Mouse (Mus musculus) lung, embryonic 14.5 days (tissue): ENCODE measurements around the gene Sesn2. TPM values are rescaled to one million over a fixed set of nuclear protein-coding genes. Genes with fewer than 3 reads are reported as not detected.

Experiments used
- ATAC-seq: fragments of 200-750 bp; cut with Nextera tagmentation; 2 replicates; pipeline ENCODE4 v1.8.0; 2017; ENCODE audit warnings: mild to moderate bottlenecking, moderate TSS enrichment, moderate library complexity; ENCODE audit not compliant: insufficient read depth
- DNase-seq: peaks from one replicate; pipeline ENCODE4 v3.0.0-alpha.2; 2015
- H3K27ac ChIP-seq: fragments of 300-500 bp; sonication (generic); 2 replicates; pipeline ENCODE4 v1.5.1; 2014; ENCODE audit warnings: low read depth, mild to moderate bottlenecking, moderate library complexity
- H3K27me3 ChIP-seq: fragments of 300-500 bp; sonication (generic); 2 replicates; pipeline ENCODE4 v1.6.1; 2014; ENCODE audit warnings: low read length, control low read depth; ENCODE audit not compliant: insufficient read depth
- H3K36me3 ChIP-seq: fragments of 300-500 bp; sonication (generic); 2 replicates; pipeline ENCODE4 v1.6.1; 2014; ENCODE audit warnings: control low read depth; ENCODE audit not compliant: insufficient read depth
- H3K4me1 ChIP-seq: fragments of 300-500 bp; sonication (generic); 2 replicates; pipeline ENCODE4 v1.6.1; 2014; ENCODE audit warnings: antibody characterized with exemption, control low read depth; ENCODE audit not compliant: insufficient read depth
- H3K4me2 ChIP-seq: fragments of 300-500 bp; sonication (generic); 2 replicates; pipeline ENCODE4 v1.6.1; 2014; ENCODE audit warnings: mild to moderate bottlenecking
- H3K4me3 ChIP-seq: fragments of 300-500 bp; sonication (generic); 2 replicates; pipeline ENCODE4 v1.5.1; 2014; ENCODE audit warnings: low read depth, low read length
- H3K9ac ChIP-seq: fragments of 300-500 bp; sonication (generic); 2 replicates; pipeline ENCODE4 v1.6.1; 2014
- H3K9me3 ChIP-seq: fragments of 300-500 bp; sonication (generic); 2 replicates; pipeline ENCODE4 v1.6.1; 2016; ENCODE audit warnings: low read depth, low read length, control low read depth
- CTCF ChIP-seq: IDR thresholded peaks from 2 replicates; pipeline ENCODE4 v1.5.1; 2016; ENCODE audit warnings: antibody characterized with exemption, low read depth
- WGBS: fragments of 180-500 bp; shearing (Covaris S2); extraction: QIAGEN DNeasy Blood & Tissue Kit; methylation state at CpG from one replicate; pipeline ENCODE4 v1.1.7; 2014; 5-methylcytosine and 5-hydroxymethylcytosine counted together
- polyA plus RNA-seq: library from polyadenylated mRNA; unstranded; fragments of >200 nt; fragmentation: Nextera tagmentation; extraction: Ambion mirVana; gene quantifications from 2 replicates; pipeline ENCODE4 v1.2.1, GENCODE M21; 2014

Gene Sesn2
- polyA plus RNA-seq, 1 experiment from 2014 or later, result 8.6 TPM

GRCm38 (mm10) chr4:132535406-132536121, 25.3 kb upstream of the Sesn2 start, which contains the start of gene Dnajc8:
TSS of gene Dnajc8 (plus strand) at chr4:132535550.
- Histone ChIP-seq H3K4me2 (peak within 1 kb of the TSS; percentile 71), H3K4me3 (peak within 1 kb of the TSS; percentile 100), H3K27ac (peak within 1 kb of the TSS; percentile 84), H3K36me3 (peaks cover 35% of the 10 kb centered on the region), H3K9ac (peak within 1 kb of the TSS; percentile 94), H3K27me3 (no peaks in the 10 kb centered on the region), H3K9me3 (no peaks in the 10 kb centered on the region), H3K4me1 (peaks cover 20% of the 10 kb centered on the region)
- peak; percentile 76 for ATAC-seq
- TF ChIP-seq CTCF, result no peak
- DNase-seq, result peak; percentile 98
- WGBS, result under 1% methylated on average over 60 of the region's 60 CpGs

GRCm38 (mm10) chr4:132532981-132533916, 22.9 kb upstream of the Sesn2 start, which contains the start of gene Atpif1:
TSS of gene Atpif1 (minus strand) at chr4:132533659.
- peaks cover 27% of the 10 kb centered on the region for H3K36me3 ChIP-seq
- DNase-seq, result peak; percentile 97
- H3K4me1 ChIP-seq, result peaks cover 20% of the 10 kb centered on the region
- TF ChIP-seq CTCF, result 0 out of 2 replicates have a peak, but pooled peaks have one; percentile 12
- peak within 1 kb of the TSS; percentile 94 for H3K9ac ChIP-seq
- H3K4me3 ChIP-seq, result peak within 1 kb of the TSS; percentile 81
- peak; percentile 91 for ATAC-seq
- H3K27ac ChIP-seq, result peak within 1 kb of the TSS; percentile 96
- peak within 1 kb of the TSS; percentile 86 for H3K4me2 ChIP-seq
- H3K9me3 ChIP-seq, result no peaks in the 10 kb centered on the region
- WGBS, result under 1% methylated on average over 63 of the region's 63 CpGs
- H3K27me3 ChIP-seq, result no peaks in the 10 kb centered on the region

- Histone ChIP-seq H3K4me1 (peaks cover 20% of the 10 kb centered on the region), H3K27me3 (no peaks in the 10 kb centered on the region), H3K4me3 (peak overlapping the region; percentile 81), H3K27ac (peak overlapping the region; percentile 96), H3K9ac (peak overlapping the region; percentile 94), H3K9me3 (no peaks in the 10 kb centered on the region), H3K36me3 (peaks cover 21% of the 10 kb centered on the region), H3K4me2 (peak overlapping the region; percentile 86)
- 3% methylated on average over 5 of the region's 5 CpGs for WGBS
- no peak for TF ChIP-seq CTCF
- ATAC-seq, result no peak
- peak; percentile 70 for DNase-seq
Observed at GRCm38 (mm10) chr4:132532496-132532895, 22.2 kb upstream of the Sesn2 start.

GRCm38 (mm10) chr4:132530033-132530804, 19.9 kb upstream of the Sesn2 start:
- no peak for TF ChIP-seq CTCF
- ATAC-seq (no peak), DNase-seq (no peak)
- no peak overlapping the region for H3K27ac ChIP-seq
- no peaks in the 10 kb centered on the region for H3K9me3 ChIP-seq
- no peak overlapping the region for H3K4me2 ChIP-seq
- peaks cover 8% of the 10 kb centered on the region; the same call in 1 of the 2 replicates for H3K4me1 ChIP-seq
- H3K27me3 ChIP-seq, result no peaks in the 10 kb centered on the region
- peaks cover 21% of the 10 kb centered on the region for H3K36me3 ChIP-seq
- H3K9ac ChIP-seq, result no peak overlapping the region
- no peak overlapping the region for H3K4me3 ChIP-seq
- WGBS, result 86% methylated on average over 20 of the region's 20 CpGs

GRCm38 (mm10) chr4:132529344-132529743, 19.0 kb upstream of the Sesn2 start:
- H3K27me3 ChIP-seq, result no peaks in the 10 kb centered on the region

GRCm38 (mm10) chr4:132527917-132528522, 17.7 kb upstream of the Sesn2 start:
- 86% methylated on average over 8 of the region's 8 CpGs for WGBS
- no peak for ATAC-seq

More at GRCm38 (mm10) chr4:132529344-132529743, 19.0 kb upstream of the Sesn2 start:
- Histone ChIP-seq H3K36me3 (peaks cover 21% of the 10 kb centered on the region), H3K4me3 (no peak overlapping the region), H3K4me2 (no peak overlapping the region), H3K9ac (no peak overlapping the region), H3K4me1 (peaks cover 11% of the 10 kb centered on the region), H3K9me3 (no peaks in the 10 kb centered on the region), H3K27ac (no peak overlapping the region)
- DNase-seq (peak; percentile 33), ATAC-seq (no peak)
- 88% methylated on average over 4 of the region's 4 CpGs for WGBS
- no peak for TF ChIP-seq CTCF

More at GRCm38 (mm10) chr4:132527917-132528522, 17.7 kb upstream of the Sesn2 start:
- no peak overlapping the region for H3K4me3 ChIP-seq
- TF ChIP-seq CTCF, result no peak
- H3K27me3 ChIP-seq, result no peaks in the 10 kb centered on the region
- no peak overlapping the region for H3K4me2 ChIP-seq
- H3K9ac ChIP-seq, result no peak overlapping the region
- H3K36me3 ChIP-seq, result peaks cover 21% of the 10 kb centered on the region
- H3K9me3 ChIP-seq, result no peaks in the 10 kb centered on the region
- H3K4me1 ChIP-seq, result peaks cover 8% of the 10 kb centered on the region; the same call in 1 of the 2 replicates
- H3K27ac ChIP-seq, result no peak overlapping the region
- no peak for DNase-seq
